Mouse (Mus musculus) CD4-positive, CD25-positive, alpha-beta regulatory T cell, adult 2 months (primary cell): ENCODE results near the gene Sebox.

Experiments used
- DNase-seq: peaks from one replicate; pipeline ENCODE4 v3.0.0-alpha.2; 2012; ENCODE audit warnings: low read depth, low spot score

Sebox gene

DNA sequence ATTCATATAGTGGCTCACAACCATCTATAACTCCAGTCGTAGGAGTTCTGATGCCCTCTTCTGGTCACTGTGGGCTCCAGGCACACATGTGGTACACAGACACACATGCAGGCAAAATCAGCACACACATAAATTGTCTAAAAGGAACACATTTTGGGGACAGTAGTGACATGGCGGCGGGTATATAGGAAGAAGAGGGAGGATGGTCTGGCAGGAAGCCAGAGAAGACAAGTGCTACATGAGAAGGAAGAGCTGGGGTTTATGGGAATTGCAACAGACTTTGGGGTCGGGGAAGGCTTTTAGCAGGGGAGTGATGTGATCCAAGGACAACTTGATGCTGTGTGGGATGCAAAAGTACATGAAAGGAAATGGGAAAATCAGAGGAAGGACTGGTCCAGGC is 31.3 kb downstream of the Sebox start:
- DNase-seq: no peak

GRCm38 (mm10) chr11:78535376-78536079 is 32.3 kb downstream of the Sebox start:
- DNase-seq: peak; percentile 44

- peak; percentile 99 for DNase-seq
Measured at GRCm38 (mm10) chr11:78536080-78536689, 32.9 kb downstream of the Sebox start, which contains the start of the genes Tnfaip1 and Ift20. Gene Tnfaip1 (minus strand): TSS chr11:78536332. Gene Ift20 (plus strand): TSS chr11:78536361.

- DNase-seq: no peak
Measured at GRCm38 (mm10) chr11:78536690-78537084, 33.4 kb downstream of the Sebox start.

GRCm38 (mm10) chr11:78540358-78540757 is 37.1 kb downstream of the Sebox start:
- DNase-seq: no peak

DNA sequence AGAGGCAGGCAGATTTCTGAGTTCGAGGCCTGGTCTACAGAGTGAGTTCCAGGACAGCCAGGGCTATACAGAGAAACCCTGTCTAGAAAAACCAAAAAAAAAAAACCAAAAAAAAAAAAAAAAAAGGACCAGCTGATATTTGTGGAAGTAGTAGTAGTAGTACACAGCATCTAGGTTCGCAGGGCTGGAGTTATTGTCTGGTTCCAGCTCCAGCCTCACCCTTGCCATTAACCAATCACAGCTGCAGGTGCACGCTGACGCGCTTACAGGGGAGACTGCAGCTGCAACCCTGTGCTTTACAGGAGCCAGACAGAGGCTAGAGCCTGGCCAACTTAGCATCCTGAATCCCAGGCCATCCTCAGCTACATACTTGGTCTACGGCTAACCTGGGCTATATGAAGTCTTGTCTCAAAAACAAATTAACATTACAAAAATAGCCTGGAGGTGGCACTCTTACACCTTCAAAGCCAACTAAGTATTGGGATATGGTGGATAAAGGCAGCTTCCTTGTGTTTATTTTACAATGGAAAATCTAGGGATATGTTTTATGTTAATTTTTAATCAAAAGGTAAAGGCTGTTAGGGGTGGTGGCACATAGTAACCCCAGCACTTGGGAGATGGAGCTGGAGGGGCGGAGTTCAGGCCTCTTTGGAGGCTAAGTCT is 41.3 kb downstream of the Sebox start:
- DNase-seq: no peak

DNA sequence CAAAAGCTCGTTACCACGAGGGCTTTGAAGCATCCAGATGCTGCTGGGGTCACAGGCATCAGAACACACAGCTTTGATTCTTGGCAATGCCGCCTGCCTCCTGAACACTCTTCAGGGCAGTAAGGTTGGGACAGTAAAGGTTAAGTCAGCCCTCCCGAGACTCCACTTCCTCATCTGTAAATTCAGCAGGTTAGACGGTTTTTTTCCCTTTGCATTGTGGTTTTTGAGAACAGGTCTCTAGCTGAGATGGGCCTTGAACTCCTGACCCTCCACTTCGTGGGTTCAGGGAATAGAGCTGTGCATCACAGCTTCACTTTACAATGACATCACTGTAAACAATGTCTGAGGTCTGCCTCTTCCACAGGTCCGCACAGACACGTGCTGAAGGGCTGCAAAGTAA is 41.9 kb downstream of the Sebox start:
- no peak for DNase-seq

- no peak for DNase-seq
Measured at GRCm38 (mm10) chr11:78547718-78548460, 44.6 kb downstream of the Sebox start.

- peak; percentile 20 for DNase-seq
Measured at GRCm38 (mm10) chr11:78549491-78549987, 46.3 kb downstream of the Sebox start.

- peak; percentile 97 for DNase-seq
Measured at GRCm38 (mm10) chr11:78550168-78551058, 47.2 kb downstream of the Sebox start, which contains the start of gene Tmem97. Gene Tmem97 (minus strand): TSS chr11:78550777.

- DNase-seq: no peak
Measured at GRCm38 (mm10) chr11:78551059-78551398, 47.8 kb downstream of the Sebox start.
